Mouse (Mus musculus) midbrain, embryonic 16.5 days (tissue): Measurements from ENCODE around the gene Glis3. TPM values are rescaled to one million over a fixed set of nuclear protein-coding genes. Genes with fewer than 3 reads are reported as not detected.

Source experiments
- ATAC-seq: fragments of 200-750 bp; cut with Nextera tagmentation; 2 replicates; pipeline ENCODE4 v1.8.0; 2017; ENCODE audit warnings: moderate TSS enrichment
- H3K27ac ChIP-seq: fragments of 300-500 bp; sonication (generic); 2 replicates; pipeline ENCODE4 v1.5.1; 2014; ENCODE audit warnings: mild to moderate bottlenecking, low read length, mixed read lengths
- H3K27me3 ChIP-seq: fragments of 300-500 bp; sonication (generic); 2 replicates; pipeline ENCODE4 v1.6.1; 2014; ENCODE audit warnings: low read depth, low read length, mixed read lengths; ENCODE audit not compliant: control insufficient read depth, insufficient read depth
- H3K36me3 ChIP-seq: fragments of 300-500 bp; sonication (generic); 2 replicates; pipeline ENCODE4 v1.6.1; 2014; ENCODE audit warnings: mild to moderate bottlenecking, low read length, moderate library complexity, mixed read lengths; ENCODE audit not compliant: control insufficient read depth, insufficient read depth
- H3K4me1 ChIP-seq: fragments of 300-500 bp; sonication (generic); 2 replicates; pipeline ENCODE4 v1.6.1; 2014; ENCODE audit warnings: mild to moderate bottlenecking, low read length, mixed read lengths; ENCODE audit not compliant: control insufficient read depth, insufficient read depth
- H3K4me2 ChIP-seq: fragments of 300-500 bp; sonication (generic); 2 replicates; pipeline ENCODE4 v1.6.1; 2014; ENCODE audit warnings: mild to moderate bottlenecking, low read length, mixed read lengths
- H3K4me3 ChIP-seq: fragments of 300-500 bp; sonication (generic); 2 replicates; pipeline ENCODE4 v1.5.1; 2014; ENCODE audit warnings: low read depth, mild to moderate bottlenecking, low read length, moderate library complexity, mixed read lengths
- H3K9ac ChIP-seq: fragments of 300-500 bp; sonication (generic); 2 replicates; pipeline ENCODE4 v1.6.1; 2014; ENCODE audit warnings: low read depth, low read length, mixed read lengths
- H3K9me3 ChIP-seq: fragments of 300-500 bp; sonication (generic); replicated peaks from 2 replicates; pipeline ENCODE4 v1.6.1; 2014; ENCODE audit warnings: mild to moderate bottlenecking, low read length, mixed read lengths; ENCODE audit not compliant: control insufficient read depth, poor library complexity, severe bottlenecking
- WGBS: fragments of 180-500 bp; shearing (Covaris S2); extraction: QIAGEN DNeasy Blood & Tissue Kit; methylation state at CpG from one replicate; pipeline ENCODE4 v1.1.7; 2014; 5-methylcytosine and 5-hydroxymethylcytosine counted together
- polyA plus RNA-seq: library from polyadenylated mRNA; unstranded; fragments of >200 nt; fragmentation: Nextera tagmentation; extraction: Ambion mirVana; gene quantifications from 2 replicates; pipeline ENCODE4 v1.2.1, GENCODE M21; 2015

The Glis3 gene
- polyA plus RNA-seq, 1 experiment from 2014 or later = 2.7 TPM

DNA sequence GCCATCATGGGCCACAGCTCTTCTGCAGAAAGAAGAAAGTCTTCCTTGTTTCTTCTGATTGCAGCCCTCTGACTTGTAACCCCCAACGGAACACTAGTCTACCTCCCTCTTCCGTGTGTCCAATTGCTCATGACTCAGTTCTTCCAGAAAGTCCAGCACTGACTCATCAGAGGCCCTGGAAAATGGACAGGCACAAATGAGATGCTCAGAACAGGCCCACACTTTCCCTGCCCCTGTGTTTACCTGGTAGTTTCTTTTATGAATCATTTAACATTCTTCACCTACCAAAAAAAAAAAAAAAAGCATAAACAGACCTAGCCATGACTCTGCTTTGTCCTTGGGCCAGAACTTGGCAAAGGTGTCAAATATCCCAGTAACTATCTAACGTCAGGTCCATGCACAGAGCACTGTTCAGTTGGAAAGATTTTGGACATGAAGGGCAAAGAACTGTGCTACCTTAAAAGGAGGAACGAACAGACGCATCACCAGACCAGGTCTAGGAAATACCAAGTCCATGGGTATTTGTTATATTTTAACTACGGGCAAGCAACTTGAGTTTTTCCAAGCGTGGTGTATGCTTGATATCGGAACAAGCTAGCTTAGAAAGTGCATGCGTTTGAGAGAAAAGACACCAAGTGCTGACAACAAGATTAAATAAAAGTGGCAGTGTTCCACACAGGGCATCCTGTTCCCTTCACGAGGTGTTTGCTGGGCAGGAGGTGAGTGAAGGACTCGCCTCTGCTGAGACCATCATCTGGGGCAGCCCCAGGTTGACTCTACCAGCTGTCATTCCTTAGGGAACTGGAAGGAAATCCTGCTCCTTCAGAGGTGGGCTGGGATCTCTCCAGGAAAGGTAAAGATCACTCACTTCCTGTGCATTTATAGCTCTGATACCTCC lies 58.0 kb downstream of the Glis3 start:
- WGBS = 93% methylated on average over 11 of the region's 11 CpGs
- H3K36me3 ChIP-seq = no peaks in the 10 kb centered on the region
- H3K27ac ChIP-seq = no peak overlapping the region
- no peak overlapping the region for H3K9ac ChIP-seq
- no peaks in the 10 kb centered on the region for H3K27me3 ChIP-seq
- no peak for ATAC-seq
- no peak overlapping the region for H3K4me2 ChIP-seq
- no peaks in the 10 kb centered on the region for H3K9me3 ChIP-seq
- H3K4me3 ChIP-seq = no peak overlapping the region
- H3K4me1 ChIP-seq = peaks cover 2% of the 10 kb centered on the region; the same call in 1 of the 2 replicates

DNA sequence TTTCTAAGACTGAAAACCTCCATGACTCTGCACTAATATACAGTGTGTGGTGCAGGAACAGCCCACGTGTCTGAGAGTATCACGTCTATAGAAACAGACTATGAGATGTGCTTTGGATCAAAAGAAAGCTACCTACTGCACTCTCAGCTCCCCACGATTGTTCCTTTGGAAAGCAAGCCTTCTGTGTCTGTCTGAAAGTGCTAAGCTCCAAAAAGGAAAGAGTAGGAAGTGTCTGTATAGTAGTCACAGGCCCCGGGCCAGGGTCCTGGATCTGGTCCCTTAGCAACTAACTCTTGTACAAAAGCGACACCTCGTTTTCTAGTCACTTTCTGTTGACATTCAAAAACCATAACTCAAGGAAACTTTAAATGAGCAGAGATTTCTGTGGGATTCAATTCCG lies 62.1 kb downstream of the Glis3 start:
- Histone ChIP-seq H3K4me1 (no peaks in the 10 kb centered on the region), H3K9ac (no peak overlapping the region), H3K4me3 (no peak overlapping the region), H3K9me3 (no peaks in the 10 kb centered on the region), H3K36me3 (no peaks in the 10 kb centered on the region), H3K4me2 (no peak overlapping the region), H3K27ac (no peak overlapping the region), H3K27me3 (peaks cover under 1% of the 10 kb centered on the region; the same call in 1 of the 2 replicates)
- WGBS = 82% methylated on average over 7 of the region's 7 CpGs
- ATAC-seq = no peak

DNA sequence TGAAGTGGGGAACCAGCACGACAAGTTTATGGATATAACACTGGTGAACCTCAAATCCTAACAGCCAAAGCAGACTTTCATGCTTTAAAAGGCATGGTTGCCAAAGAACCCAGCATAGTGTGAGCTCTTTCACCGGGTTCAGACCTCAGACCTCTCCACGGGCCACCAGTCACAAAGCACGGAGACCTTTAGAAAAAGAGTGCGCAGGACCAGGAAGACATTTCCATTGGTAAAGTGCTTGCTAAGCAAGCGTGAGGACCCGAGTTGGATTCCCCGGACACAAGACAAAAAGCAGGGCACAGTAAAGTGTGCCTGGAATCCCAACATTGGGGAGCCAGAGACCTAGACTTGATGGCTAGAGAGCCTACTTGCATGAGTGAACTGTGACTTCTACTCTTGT lies 62.7 kb downstream of the Glis3 start:
- 41% methylated on average over 8 of the region's 8 CpGs for WGBS
- H3K4me3 ChIP-seq = no peak overlapping the region
- no peaks in the 10 kb centered on the region for H3K36me3 ChIP-seq
- H3K9ac ChIP-seq = no peak overlapping the region
- no peak for ATAC-seq
- H3K9me3 ChIP-seq = no peaks in the 10 kb centered on the region
- no peaks in the 10 kb centered on the region for H3K4me1 ChIP-seq
- peaks cover 3% of the 10 kb centered on the region; the same call in 1 of the 2 replicates for H3K27me3 ChIP-seq
- H3K27ac ChIP-seq = no peak overlapping the region
- H3K4me2 ChIP-seq = no peak overlapping the region

DNA sequence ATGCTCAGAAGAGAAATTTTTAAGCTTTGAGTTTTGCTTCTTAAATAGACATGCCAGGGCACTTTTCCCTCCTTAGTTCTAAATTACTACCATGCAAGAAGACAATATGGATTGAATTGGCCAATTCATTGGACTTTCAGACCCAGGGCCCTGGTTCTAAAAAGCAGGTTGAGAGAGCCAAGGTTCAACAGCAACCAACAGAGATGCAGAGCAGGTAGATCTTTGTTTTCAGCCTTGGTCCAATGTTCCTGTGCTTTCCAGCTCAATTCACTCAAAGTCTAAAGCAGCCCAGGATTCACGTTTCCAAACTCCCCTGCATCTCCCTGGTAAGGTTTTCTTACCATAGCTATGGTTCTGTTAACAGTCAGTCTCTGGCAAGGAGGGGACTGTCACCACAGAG lies 63.4 kb downstream of the Glis3 start:
- Histone ChIP-seq H3K9me3 (no peaks in the 10 kb centered on the region), H3K4me3 (no peak overlapping the region), H3K36me3 (no peaks in the 10 kb centered on the region), H3K27ac (no peak overlapping the region), H3K27me3 (peaks cover 3% of the 10 kb centered on the region; the same call in 1 of the 2 replicates), H3K4me2 (no peak overlapping the region), H3K4me1 (no peaks in the 10 kb centered on the region), H3K9ac (no peak overlapping the region)
- ATAC-seq = no peak
- 44% methylated on average over 1 of the region's 1 CpGs for WGBS

DNA sequence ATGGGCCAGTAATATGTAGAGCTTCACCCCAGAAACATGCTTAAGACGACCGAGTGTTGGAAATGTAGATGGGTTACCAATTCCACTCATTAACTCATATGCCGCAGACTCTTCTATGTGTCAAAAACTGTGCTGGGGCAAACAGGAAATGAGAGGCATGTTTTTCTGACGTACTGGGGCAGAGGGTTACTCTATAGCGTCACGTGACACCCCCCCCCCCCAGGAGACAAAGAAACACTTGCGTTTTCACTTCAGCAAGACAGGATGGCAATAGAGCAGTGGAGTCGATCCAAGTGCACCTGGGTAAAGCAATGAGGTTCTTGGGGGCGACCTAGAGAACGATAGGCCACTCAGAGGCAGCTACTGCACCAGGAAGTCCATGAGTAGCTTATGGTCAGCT lies 67.6 kb downstream of the Glis3 start:
- peaks cover 3% of the 10 kb centered on the region; the same call in 1 of the 2 replicates for H3K27me3 ChIP-seq
- H3K4me3 ChIP-seq = no peak overlapping the region
- H3K4me2 ChIP-seq = no peak overlapping the region
- 92% methylated on average over 10 of the region's 10 CpGs for WGBS
- no peaks in the 10 kb centered on the region for H3K9me3 ChIP-seq
- no peak overlapping the region for H3K27ac ChIP-seq
- H3K36me3 ChIP-seq = no peaks in the 10 kb centered on the region
- ATAC-seq = no peak
- H3K4me1 ChIP-seq = peaks cover 13% of the 10 kb centered on the region
- no peak overlapping the region for H3K9ac ChIP-seq

DNA sequence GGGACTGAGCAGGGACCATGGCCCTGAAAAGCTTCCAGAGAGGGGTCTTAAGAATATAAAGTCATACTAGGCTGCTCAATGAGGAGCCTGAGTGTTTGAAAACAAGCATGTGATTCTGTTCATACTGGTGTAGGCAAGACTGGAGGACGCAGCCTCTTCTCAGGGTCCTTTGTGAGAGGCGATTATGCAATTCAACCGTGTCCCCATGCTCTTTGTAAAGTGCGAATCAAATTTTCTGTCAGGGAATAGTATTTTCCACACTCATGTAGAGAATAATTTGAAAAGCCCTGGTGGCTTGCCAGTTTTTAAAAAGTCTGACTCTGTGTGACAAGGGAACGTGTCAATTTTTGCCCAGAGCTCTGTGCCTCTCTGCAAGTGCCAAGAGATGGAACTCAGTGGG lies 71.1 kb downstream of the Glis3 start:
- peak; percentile 80 for ATAC-seq
- WGBS = 22% methylated on average over 5 of the region's 5 CpGs
- peak overlapping the region; percentile 19; the same call in 1 of the 2 replicates for H3K27ac ChIP-seq
- H3K9ac ChIP-seq = no peak overlapping the region
- H3K4me2 ChIP-seq = no peak overlapping the region
- peaks cover 3% of the 10 kb centered on the region; the same call in 1 of the 2 replicates for H3K27me3 ChIP-seq
- no peaks in the 10 kb centered on the region for H3K9me3 ChIP-seq
- no peaks in the 10 kb centered on the region for H3K36me3 ChIP-seq
- H3K4me3 ChIP-seq = no peak overlapping the region
- H3K4me1 ChIP-seq = peaks cover 13% of the 10 kb centered on the region

DNA sequence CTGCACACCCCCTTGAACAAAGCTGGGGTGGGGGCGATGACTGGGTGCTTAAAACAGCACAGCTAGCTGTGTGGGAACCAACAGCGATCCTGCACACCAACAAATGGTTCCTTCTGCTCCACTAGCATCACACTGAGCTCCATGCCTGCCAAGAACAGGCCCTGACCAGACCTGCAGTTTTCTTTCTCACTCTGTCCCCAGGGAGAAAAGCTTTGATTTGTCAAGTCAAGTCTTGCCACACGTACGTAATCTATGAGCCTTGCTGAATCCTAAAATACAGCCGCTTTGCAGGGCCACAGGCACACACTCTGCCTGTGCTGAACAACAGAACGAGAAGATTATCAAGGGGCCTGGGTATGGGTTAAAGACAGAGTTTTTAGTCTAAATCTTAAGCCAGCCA lies 71.6 kb downstream of the Glis3 start:
- no peaks in the 10 kb centered on the region for H3K9me3 ChIP-seq
- H3K9ac ChIP-seq = no peak overlapping the region
- H3K4me1 ChIP-seq = peaks cover 13% of the 10 kb centered on the region
- H3K27ac ChIP-seq = peak overlapping the region; percentile 19; the same call in 1 of the 2 replicates
- no peak overlapping the region for H3K4me2 ChIP-seq
- H3K36me3 ChIP-seq = no peaks in the 10 kb centered on the region
- ATAC-seq = peak; percentile 64
- 41% methylated on average over 6 of the region's 6 CpGs for WGBS
- H3K27me3 ChIP-seq = peaks cover 3% of the 10 kb centered on the region; the same call in 1 of the 2 replicates
- H3K4me3 ChIP-seq = no peak overlapping the region

DNA sequence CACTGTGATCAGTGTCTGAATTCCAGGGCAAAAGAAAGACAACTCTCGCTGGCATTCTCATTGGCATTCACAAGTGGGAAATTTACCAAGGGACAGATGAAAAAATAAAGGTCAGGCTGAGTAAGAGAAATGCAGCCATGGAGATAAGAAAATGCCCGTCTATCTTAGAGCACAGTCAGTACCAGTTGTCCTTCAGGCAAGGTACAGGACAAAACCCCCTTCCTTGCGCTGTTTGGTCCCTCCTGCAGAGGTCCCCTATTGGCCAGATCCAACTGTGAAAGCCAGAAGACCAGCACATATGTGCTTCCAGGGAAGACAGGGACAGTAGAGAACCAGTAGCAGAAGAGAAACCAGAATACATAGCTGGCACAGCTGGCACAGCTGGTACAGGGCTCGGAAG lies 79.0 kb downstream of the Glis3 start:
- no peak overlapping the region for H3K4me2 ChIP-seq
- no peaks in the 10 kb centered on the region for H3K27me3 ChIP-seq
- no peak for ATAC-seq
- 84% methylated on average over 4 of the region's 4 CpGs for WGBS
- no peak overlapping the region for H3K9ac ChIP-seq
- H3K4me1 ChIP-seq = no peaks in the 10 kb centered on the region
- H3K9me3 ChIP-seq = no peaks in the 10 kb centered on the region
- no peaks in the 10 kb centered on the region for H3K36me3 ChIP-seq
- no peak overlapping the region for H3K4me3 ChIP-seq
- no peak overlapping the region for H3K27ac ChIP-seq

DNA sequence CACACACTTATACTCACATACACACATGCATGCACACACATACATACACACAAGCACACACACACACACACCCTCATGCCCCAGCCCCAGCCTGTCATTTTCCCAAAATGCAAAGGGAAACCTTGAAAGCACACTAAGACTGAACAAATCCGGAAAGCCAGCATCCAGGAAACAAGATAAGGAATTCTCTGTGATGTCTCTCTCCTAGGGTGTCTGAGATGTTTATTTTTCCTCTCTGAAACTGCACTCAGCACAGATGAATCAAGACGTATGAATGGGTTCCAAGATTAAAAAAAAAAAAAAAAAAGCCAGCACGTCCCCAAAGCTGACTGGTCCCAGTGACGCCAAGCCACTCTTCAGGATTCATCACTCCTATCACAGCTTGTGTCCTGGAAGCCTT lies 85.7 kb downstream of the Glis3 start:
- Histone ChIP-seq H3K27me3 (no peaks in the 10 kb centered on the region), H3K4me2 (no peak overlapping the region), H3K4me3 (no peak overlapping the region), H3K9ac (no peak overlapping the region), H3K27ac (no peak overlapping the region), H3K4me1 (no peaks in the 10 kb centered on the region), H3K9me3 (no peaks in the 10 kb centered on the region), H3K36me3 (no peaks in the 10 kb centered on the region)
- WGBS = 43% methylated on average over 4 of the region's 4 CpGs
- no peak for ATAC-seq
